Mouse (Mus musculus) spleen, adult 10 weeks (tissue): ENCODE results near the gene Zbtb2. TPM values are rescaled to one million over a fixed set of nuclear protein-coding genes. Genes with fewer than 3 reads are reported as not detected.

Source experiments
- polyA plus RNA-seq: library from polyadenylated mRNA; stranded (reverse); fragments of 350-450 nt; fragmentation: Illumina TruSeq; extraction: RNeasy Lipid Tissue Mini Kit (QIAGEN cat#74804); gene quantifications from one replicate; pipeline ENCODE4 v1.2.3, GENCODE M21; 2015; ENCODE audit warnings: low replicate concordance; ENCODE audit not compliant: insufficient read depth

Gene Zbtb2
- 15.7 TPM for polyA plus RNA-seq

GRCm38 (mm10) chr10:4387701-4388383 lies at the start of gene Zbtb2:
Zbtb2 (minus strand) TSS chr10:4388108.

DNA sequence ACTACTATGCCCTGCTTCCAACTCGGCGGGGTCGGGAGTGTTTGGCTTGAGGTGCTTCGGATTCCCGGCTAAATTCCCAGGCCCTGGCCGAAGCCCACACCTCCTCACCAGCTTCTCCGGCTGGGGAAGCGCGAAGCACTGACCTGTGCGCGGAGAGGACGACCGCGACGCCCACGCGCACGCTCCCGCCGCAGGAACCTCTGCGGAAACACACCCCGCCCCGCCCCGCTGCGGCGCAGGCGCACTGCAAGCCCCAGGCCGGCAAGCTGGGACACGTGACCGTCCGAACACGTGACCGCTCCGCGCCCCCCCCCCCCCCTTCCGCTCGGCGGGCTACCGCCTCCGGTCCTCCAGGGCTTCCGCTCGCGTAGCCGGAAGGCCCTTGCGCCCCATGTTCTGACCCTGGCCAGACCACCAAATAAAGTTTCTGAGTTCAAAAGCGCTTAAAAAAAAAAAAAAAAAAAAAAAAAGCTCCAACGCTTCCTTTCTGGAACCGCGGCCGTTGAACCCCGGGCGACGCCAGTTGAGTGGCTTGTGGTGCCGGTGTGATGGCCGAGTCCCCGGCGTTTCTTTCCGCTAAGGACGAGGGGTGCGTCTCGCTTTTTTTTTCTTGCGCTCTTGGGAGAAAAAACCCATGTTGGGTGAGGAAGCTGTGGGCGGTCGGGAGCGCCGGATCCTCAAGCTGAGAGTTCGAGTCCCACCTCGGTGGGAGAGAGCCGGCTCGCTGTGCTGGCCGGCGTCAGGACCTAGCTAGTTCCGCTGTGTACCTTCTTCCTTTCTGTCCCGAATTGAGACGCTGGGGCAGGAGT lies 44.4 kb upstream of the Zbtb2 start, which contains the start of the genes Rmnd1 and Armt1:
Gene Rmnd1 (minus strand): TSS at position 266 of the 809 bp plus-strand sequence.
Gene Armt1 (plus strand): TSS at position 345 of the 809 bp plus-strand sequence.

Other genes with a start within 250 kb of the Zbtb2 start
- gene Akap12, start 121.7 kb downstream of the Zbtb2 start, polyA plus RNA-seq = 22.6 TPM
- gene Rmnd1, start 44.3 kb upstream of the Zbtb2 start, polyA plus RNA-seq = 114 TPM
- 37.4 TPM for gene Armt1, start 44.4 kb upstream of the Zbtb2 start, polyA plus RNA-seq
- gene Ccdc170, start 94.4 kb upstream of the Zbtb2 start, polyA plus RNA-seq = 0.07 TPM
- gene Esr1, start 223.5 kb upstream of the Zbtb2 start, polyA plus RNA-seq = 2.7 TPM